Mouse (Mus musculus) adrenal gland, postnatal 36 days (tissue): ENCODE data around the gene Tjp1. TPM values are rescaled to one million over a fixed set of nuclear protein-coding genes. Genes with fewer than 3 reads are reported as not detected.

Source experiments
- DNase-seq, 2 experiments: peaks; one replicate each; pipeline ENCODE4 v3.0.0; 2021; ENCODE audit warnings: mixed read lengths in 1 of 2
- total RNA-seq, 2 experiments: library from RNA; stranded (reverse); gene quantifications; 2 replicates each; pipeline ENCODE4 v1.2.3; 2021

Tjp1 gene
- total RNA-seq, 2 experiments from 2014 or later = 86.5 to 89.9 TPM

DNA sequence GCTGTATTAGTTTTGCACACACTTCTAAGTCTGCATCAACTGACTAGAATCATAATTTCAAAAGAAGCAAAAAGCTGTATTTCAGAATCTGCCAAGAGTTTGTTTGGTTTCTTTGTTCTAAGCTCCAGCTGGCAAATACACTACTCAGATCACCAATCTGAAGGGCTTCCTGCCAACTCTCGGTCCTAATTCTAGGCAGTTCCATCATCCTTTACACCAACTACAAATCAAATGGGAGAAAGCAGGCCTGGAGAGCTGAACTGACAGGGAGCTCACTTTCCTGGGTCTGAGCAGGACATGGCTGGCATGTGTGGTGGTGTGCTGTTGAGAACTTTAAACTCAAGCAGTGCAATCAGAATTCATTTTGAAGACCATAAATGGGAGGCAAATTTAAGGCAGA is 170.0 kb downstream of the Tjp1 start:
- peak; percentile 37 to 63 for DNase-seq

- no peak for DNase-seq
Observed at GRCm38 (mm10) chr7:65356204-65356603, 171.4 kb downstream of the Tjp1 start.

GRCm38 (mm10) chr7:65354908-65355307 is 172.7 kb downstream of the Tjp1 start:
- no peak for DNase-seq

DNA sequence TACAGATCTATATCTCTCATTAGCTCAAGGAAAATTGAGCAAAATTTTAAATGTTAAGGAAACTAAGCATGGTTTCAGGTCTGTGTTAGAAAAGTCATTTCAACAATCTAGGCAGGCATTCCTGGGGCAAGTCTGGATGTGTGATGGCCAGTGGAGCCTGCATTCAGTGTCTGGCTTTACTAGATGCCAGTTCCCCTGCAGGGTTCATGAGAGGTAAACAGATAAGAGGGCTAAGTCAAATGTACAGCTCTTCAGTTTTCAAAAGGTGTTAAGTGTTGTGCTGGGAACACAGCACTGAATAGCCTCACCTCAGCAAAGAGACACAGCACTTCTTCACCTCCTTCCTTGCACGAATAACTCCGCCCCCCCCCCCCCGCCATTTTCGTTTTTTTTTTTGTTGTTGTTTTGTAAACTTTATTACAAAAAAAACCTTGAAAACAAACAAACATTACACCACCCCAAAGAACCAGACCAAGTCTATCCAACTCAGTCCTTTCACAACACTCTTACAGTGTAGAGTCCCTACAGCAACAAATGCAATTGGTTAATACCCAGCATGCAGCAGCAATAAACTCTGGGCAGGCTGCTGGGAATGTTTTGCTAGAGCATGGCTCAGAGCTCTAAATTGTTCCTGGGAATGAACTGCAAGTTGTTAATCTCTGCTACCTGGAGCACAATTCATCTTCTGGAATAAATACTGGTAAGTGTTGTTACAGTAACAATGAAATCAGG is 177.1 kb downstream of the Tjp1 start:
- no peak for DNase-seq

- DNase-seq = no peak
Observed at GRCm38 (mm10) chr7:65348540-65348939, 179.0 kb downstream of the Tjp1 start.

DNA sequence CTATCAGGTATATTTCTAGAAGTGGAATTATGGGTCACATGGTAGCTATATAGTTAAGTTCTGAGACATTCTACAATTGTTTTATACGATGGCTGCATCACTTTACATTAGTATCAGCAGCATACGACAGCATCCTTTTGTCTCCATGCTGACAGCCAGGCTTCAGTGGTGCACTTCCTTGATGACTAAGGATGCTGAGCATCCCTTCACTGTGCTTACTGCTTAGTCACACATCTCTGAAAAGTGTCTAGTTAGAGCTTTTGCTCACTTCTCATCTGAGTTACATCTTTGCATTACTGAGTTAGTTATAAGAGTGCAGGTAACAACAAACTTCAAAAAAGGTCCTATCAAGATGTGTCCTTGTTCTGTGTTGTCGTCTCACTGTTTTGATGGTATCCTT is 182.3 kb downstream of the Tjp1 start:
- no peak for DNase-seq

DNA sequence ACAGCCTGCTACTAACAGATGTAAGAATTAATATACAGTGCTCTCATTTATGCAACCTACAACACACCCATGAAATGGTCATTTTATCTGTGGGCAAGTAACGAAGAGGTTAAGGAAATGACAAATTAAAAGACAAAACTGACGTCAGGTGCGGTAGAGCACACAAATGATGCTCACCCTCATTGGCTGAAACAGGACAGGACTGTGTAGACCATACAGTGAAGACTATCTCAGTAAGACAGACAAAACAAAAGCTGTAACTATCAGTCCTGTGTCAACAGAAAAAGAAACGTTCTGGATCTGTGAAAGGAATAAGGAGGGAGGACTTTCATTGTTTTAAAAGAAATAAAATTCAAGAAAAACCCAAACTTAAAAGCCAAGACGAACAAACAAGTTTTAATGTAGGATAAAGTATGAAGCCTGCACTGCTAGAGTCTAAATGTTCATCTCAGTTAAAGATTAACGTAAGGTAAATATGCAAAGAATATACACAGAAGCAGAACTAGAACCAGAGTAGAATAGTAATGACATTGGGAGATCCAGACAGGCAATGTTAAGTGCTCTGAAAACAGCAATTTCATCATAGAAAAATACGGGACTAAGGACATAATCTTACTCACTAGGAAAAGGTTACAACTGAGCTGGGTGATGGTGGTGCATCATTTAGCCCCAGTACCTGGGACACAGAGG is 189.9 kb downstream of the Tjp1 start:
- DNase-seq = no peak

DNA sequence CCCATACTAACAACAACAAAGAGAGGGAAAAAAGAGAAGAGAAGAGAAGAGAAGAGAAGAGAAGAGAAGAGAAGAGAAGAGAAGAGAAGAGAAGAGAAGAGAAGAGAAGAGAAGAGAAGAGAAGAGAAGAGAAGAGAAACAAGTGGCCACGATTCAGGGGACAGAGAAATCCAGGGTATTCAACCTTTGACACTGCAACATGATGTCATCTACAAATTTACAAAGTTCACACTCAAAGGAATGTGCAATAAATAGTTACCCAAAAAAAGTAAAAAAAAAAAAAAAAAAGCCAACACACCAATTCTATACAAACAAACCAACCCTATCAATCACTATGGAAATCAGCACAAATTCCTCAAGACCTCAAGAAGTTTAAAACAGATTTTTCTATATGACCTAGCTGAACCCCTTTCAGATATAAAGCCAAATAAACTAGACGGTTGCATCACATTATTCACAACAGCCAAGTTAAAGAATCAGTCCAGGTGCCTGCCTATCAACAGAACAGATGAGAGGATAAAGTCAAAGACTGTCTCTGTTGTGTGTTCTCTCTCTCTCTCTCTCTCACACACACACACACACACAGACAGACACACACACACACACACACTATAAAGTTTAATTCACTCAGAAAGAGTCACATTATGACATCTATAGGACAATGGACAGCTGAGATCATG is 194.4 kb downstream of the Tjp1 start:
- DNase-seq = no peak

GRCm38 (mm10) chr7:65319047-65319725 is 208.4 kb downstream of the Tjp1 start:
- DNase-seq = peak; percentile 42 to 63

DNA sequence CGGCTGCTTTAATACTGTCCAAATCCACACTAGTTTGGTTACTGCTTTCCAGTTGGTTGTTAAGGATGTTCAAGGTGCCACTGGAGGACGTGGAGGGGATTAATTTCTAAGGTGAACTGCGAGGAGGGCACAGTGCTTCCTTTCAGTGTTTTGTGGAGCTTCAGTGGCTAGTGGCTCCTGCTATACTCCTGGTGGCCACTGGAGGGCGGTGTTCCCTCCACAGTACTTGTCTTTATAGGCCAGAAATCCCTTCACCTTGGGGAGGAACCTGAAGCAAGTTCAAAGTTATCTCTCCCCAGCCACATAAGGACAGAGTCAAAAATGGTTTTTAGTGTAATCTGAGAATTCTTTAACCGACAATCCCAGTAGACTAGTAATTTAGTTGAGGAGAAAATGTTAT is 210.2 kb downstream of the Tjp1 start:
- peak; percentile 59 to 76 for DNase-seq

DNA sequence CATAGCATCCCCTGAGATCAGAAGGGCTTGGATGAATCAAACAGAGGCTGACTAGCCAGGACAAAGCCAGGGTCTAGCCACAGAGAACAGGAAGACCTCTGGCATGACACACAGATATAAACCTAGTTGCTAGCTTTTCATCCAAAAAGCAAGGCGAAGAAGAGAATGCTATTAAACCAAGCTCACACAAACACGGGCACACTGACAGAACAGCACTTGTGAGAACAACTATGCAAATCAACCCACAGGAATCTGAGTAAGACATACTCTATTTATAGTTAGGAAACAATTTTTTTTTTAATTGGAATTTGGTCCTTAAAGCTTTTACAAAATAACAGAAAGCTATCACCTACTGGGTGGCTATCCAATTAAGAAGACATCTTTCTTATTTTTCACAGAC is 212.4 kb downstream of the Tjp1 start:
- DNase-seq = no peak

DNA sequence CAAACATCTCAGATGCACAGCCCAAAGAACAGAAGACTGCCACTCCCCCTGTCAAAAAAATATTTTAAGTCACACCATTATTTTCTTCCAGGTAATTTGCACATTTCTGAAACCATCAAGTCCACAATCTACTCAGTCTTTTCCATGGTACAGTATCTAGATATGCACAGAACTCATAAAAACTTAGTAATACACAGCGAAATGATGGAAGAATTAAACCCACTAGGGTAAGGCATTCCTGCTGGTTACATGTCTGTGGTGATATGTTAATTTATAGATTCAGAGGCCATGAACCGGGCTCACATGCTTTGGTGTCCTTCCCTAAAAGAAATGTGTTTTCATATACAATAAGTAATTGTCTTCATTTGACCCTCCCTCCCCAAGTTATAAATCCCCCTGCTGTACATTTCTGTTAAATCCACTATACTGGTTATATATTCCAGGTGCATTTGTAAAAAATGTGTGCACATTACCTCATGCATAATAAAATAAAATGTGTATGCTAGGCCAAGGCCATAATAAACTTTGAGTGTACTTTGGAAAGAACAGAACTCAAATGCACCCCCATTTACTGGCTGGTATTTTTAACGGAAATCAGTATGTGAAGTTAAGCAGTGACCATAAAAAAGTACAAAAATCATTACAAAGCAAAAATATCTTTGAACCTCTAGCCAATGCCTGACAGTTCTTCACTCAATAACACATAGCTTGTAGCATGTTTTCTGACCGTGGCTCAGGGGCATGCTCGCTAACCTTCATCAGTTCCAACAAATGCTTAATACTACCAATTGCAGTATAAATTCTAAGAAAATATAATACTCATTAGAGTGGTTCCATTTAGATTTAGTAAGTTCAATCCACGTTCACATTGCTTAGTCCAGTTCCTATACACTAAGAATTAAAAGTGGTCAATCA is 230.6 kb downstream of the Tjp1 start:
- DNase-seq = no peak

GRCm38 (mm10) chr7:65282886-65283285 is 244.7 kb downstream of the Tjp1 start:
- DNase-seq = no peak

GRCm38 (mm10) chr7:65281960-65282359 is 245.6 kb downstream of the Tjp1 start:
- DNase-seq = no peak

GRCm38 (mm10) chr7:65280944-65281912 is 246.4 kb downstream of the Tjp1 start:
- DNase-seq = peak; percentile 1 to 17

- DNase-seq = no peak
Observed at GRCm38 (mm10) chr7:65279277-65279676, 248.3 kb downstream of the Tjp1 start.

DNA sequence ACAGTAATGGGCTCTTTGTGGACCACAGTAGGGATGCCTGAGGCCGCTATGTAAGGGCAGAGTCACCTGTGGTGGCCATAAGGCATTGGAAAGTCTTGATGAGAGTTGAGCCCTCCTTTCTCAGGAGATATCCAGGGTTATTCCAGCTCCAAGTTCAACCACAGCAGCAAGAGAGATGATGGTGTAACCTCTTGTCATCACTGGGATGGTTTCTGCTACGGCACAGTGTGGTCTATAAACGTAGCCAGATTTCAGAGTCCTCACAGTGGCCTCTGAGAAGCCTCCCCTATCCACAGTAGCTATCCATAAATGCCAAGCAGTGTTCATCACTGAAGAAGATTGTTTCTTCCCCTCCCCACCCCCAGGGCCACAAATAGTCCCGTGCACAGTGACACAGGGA is 251.8 kb downstream of the Tjp1 start:
- no peak for DNase-seq

DNA sequence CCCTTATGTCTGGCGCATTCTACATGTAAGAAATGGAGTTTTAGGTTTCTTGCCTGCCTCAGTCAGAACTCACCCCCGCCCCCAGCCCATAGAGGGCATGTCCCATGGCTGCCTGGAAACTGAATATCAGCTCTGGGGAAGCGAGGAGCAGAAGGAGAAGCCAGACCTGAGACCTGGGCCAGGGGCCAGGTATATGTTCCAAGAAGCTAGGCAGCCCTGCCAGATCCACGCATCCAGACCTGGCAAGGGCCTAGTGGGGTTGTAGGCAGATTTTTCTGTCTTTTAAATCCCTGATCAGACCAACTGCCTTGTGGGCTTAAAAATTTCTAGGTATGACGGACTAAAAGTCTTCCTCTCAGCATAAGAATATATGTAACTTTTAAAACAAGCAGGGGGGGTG is 253.4 kb downstream of the Tjp1 start:
- DNase-seq = no peak

DNA sequence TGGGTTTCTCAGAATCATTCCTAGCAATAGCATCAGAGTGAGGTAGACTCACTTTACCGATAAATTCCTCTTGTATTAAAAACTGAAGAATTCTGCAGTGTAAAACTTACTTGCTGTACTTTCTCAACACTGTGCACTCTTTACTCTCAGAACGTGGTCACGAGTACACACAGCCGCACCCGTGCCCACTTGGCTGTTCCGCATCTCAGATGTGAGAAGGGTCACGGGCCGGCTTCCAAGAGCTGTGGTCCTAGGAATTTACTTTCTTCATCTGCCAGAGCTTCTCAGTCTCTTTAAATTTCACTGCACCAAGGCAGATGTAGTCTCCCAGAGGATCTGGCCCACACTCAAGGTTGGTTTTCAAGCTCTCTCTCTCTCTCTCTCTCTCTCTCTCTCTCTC is 277.9 kb downstream of the Tjp1 start:
- no peak for DNase-seq
